Mouse (Mus musculus): ENCODE data around the gene Map3k6.

- TF ChIP-seq EP300 (IDR thresholded peaks at IDR 0.05; ENCODE audit: low read depth): no peak
- TF ChIP-seq CTCF (IDR thresholded peaks at IDR 0.05; ENCODE audit: low read depth): no peak
Measured at GRCm38 (mm10) chr4:133251214-133251613, 10.6 kb downstream of the Map3k6 start.

All from heart, postnatal 0 days (tissue).